Mouse (Mus musculus): Measurements from ENCODE around the gene Zfp189. TPM values are rescaled to one million over a fixed set of nuclear protein-coding genes. Genes with fewer than 3 reads are reported as not detected.

The Zfp189 gene
- 1 to 10 TPM; 1.8 to 2.8 TPM for total RNA-seq (2023)

GRCm38 (mm10) chr4:49520572-49521340 is at the start of gene Zfp189, which contains the start of gene Mrpl50:
Gene Zfp189 (plus strand): TSS chr4:49521176.
Gene Mrpl50 (minus strand): TSS chr4:49521093.

GRCm38 (mm10) chr4:49473435-49474100 is 47.4 kb upstream of the Zfp189 start, which contains the start of gene Acnat1:
Gene Acnat1 (minus strand): TSS chr4:49473912.

GRCm38 (mm10) chr4:49506386-49506785 is 14.6 kb upstream of the Zfp189 start, which contains the start of gene Baat:
Gene Baat (minus strand): TSS chr4:49506557.

GRCm38 (mm10) chr4:49549383-49549782 is 28.4 kb downstream of the Zfp189 start, which contains the start of gene Aldob:
Gene Aldob (minus strand): TSS chr4:49549546.

Other genes starting within 250 kb of the Zfp189 start
- not detected for gene Acnat2, start 113.0 kb upstream of the Zfp189 start, total RNA-seq (2023)
- under 1 TPM in 1 of 2 experiments, not detected in 1; 0.22 TPM for gene Acnat1, start 47.3 kb upstream of the Zfp189 start, total RNA-seq (2023)
- not detected for gene Baat, start 14.6 kb upstream of the Zfp189 start, total RNA-seq (2023)
- 1 to 10 TPM; 5.6 to 7.0 TPM for gene Mrpl50, start 83 bp upstream of the Zfp189 start, total RNA-seq (2023)
- gene Aldob, start 28.4 kb downstream of the Zfp189 start, total RNA-seq (2023) = not detected
- under 1 TPM; 0.39 to 0.57 TPM for gene Tmem246, start 76.7 kb downstream of the Zfp189 start, total RNA-seq (2023)
- gene Rnf20, start 110.8 kb downstream of the Zfp189 start, total RNA-seq (2023) = 10 to 100 TPM; 87.4 to 92.0 TPM
- not detected for gene Ppp3r2, start 160.8 kb downstream of the Zfp189 start, total RNA-seq (2023)